Mouse (Mus musculus) CH12.LX (cell line): ENCODE results near the gene Ulk4.

Experiments
- E2F4 ChIP-seq: IDR thresholded peaks from 2 replicates; pipeline ENCODE4 v1.6.1; 2011; ENCODE audit warnings: low read depth, low read length, improper control_type of control experiment; ENCODE audit not compliant: insufficient replicate concordance
- POLR2A ChIP-seq: IDR thresholded peaks from 2 replicates; pipeline ENCODE4 v1.6.1; 2011; ENCODE audit warnings: low read depth, mild to moderate bottlenecking, improper control_type of control experiment, low read length

DNA sequence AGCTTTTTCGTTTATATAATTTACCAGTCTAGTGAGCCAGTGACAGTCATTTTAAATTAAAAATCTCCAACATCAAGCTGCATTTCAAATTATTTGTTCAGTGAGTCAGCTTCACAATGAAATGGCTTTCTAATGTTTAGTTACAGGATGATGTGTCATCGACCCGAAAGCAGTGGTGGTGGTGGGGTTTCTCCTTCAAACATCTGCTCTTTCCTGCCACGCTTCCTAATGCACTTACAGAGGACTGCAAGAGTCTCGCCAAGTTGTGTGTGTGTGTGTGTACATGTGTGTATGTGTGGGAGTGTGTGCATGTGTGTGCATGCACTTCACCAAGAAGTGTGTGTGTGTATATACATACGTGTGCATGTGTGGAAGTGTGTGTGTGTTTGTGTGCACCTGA, 144.4 kb downstream of the Ulk4 start:
- TF ChIP-seq E2F4 (no peak), POLR2A (no peak)
